Mouse (Mus musculus) gastrocnemius, postnatal 36 days (tissue): ENCODE data around the gene Adat3. TPM values are rescaled to one million over a fixed set of nuclear protein-coding genes. Genes with fewer than 3 reads are reported as not detected.
A peak's percentile ranks its signal among the peaks of the same experiment; 100 is the strongest.

ENCODE experiments used
- DNase-seq, 2 experiments: peaks; one replicate each; pipeline ENCODE4 v3.0.0; 2022
- intact Hi-C: fragments of 180-260 bp; cut with DNase I; formaldehyde crosslinking; loops from one replicate; pipeline ENCODE4 v1.15.1; 2025
- long read RNA-seq, 2 experiments: library from polyadenylated mRNA; stranded (forward); transcript quantifications; one replicate each; pipeline ENCODE4 v2.0.0; 2021
- total RNA-seq, 2 experiments: library from RNA; stranded (reverse); gene quantifications; 2 replicates each; pipeline ENCODE4 v1.2.3; 2021

Gene Adat3
- total RNA-seq: under 1 TPM; 0.52 to 0.99 TPM
- long read RNA-seq, experiment 1, partial matches to known transcripts: 0 of 1 reads
- long read RNA-seq, experiment 1, other reads (novel, unspliced or antisense): 0 of 1 reads
- long read RNA-seq, experiment 2: 0 reads

GRCm38 (mm10) chr10:80602698-80603325, at the start of gene Adat3, which contains the start of gene Scamp4:
Gene Adat3 (plus strand): TSS chr10:80602880.
Gene Scamp4 (plus strand): TSS chr10:80602872.
- intact Hi-C loops: no loop called here
- peak; percentile 91 to 95 for DNase-seq

- intact Hi-C loops: no loop called here
- DNase-seq: no peak
Observed at GRCm38 (mm10) chr10:80553575-80553974, 49.1 kb upstream of the Adat3 start.

GRCm38 (mm10) chr10:80553997-80554396, 48.7 kb upstream of the Adat3 start:
- intact Hi-C loops: no loop called here
- no peak for DNase-seq

- intact Hi-C loops: no loop called here
- peak; percentile 62 to 70 for DNase-seq
Observed at GRCm38 (mm10) chr10:80557346-80557965, 45.2 kb upstream of the Adat3 start.

GRCm38 (mm10) chr10:80559431-80559830, 43.2 kb upstream of the Adat3 start:
- no peak for DNase-seq
- intact Hi-C loops: no loop called here

- intact Hi-C loops: no loop called here
- DNase-seq: no peak
Observed at GRCm38 (mm10) chr10:80560621-80561020, 42.1 kb upstream of the Adat3 start.

- peak; percentile 90 to 94 for DNase-seq
- intact Hi-C loops: no loop called here
Observed at GRCm38 (mm10) chr10:80561116-80561944, 41.4 kb upstream of the Adat3 start, which contains the start of gene Rexo1. Gene Rexo1 (minus strand): TSS chr10:80561560.

DNA sequence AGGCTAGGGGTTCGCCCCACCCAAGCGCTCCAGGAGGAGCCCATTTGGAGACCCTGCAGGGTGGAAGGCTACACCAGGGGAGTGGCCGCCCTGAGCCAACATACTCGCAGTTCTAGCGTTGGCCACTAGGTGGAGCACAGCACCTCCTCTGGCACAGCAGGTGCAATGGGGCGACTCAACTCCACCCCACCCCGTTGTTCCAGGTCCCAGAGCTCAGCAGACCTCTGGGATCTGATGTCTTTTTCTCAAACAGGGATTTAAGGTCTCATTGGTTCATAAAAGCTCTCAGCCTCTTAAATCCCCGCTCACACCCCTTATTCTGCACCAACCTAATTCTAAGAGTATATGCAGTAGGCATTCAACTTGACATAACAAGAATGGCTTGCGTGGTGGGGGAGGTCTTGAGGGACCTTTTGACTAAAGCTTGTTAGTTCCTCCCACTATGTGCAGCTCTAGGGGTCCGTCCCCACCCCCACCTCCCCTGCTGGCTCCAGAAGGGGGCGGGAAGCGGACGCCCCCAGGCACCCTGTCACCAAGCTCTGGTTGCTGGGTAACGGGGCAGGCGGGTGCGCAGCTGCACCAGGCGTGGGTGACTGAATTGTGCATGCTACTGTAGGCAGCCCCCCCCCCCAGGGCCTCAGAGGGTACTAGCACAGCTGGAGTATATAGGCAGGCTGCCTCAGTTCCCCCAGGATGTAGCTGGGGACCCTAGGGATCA, 36.1 kb upstream of the Adat3 start:
- intact Hi-C loops: loop anchor here (5.0 kb wide), 1 partner anchor 121 kb away; no protein-coding TSS in a partner anchor
- DNase-seq: peak; percentile 78 to 81

DNA sequence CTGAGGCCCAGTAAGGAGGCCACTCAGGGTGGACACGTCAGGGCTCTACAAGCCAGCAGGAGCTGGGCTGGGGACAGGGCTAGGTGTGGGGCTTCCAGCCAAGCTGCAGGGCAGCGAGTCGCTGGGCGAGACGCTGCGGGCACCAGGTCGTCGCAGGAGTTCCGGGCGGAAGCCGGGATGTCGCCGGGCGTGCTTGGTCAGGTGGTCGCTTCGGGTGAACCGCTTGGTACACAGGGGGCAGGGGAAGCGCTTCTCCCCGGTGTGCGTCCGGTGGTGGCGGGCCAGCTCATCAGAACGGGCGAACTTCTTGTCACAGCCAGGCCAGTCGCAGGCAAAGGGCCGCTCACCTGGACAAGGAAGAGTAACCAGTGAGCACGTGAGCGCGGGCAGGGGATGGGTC, 33.8 kb upstream of the Adat3 start:
- DNase-seq: no peak
- intact Hi-C loops: loop anchor here (5.0 kb wide), 1 partner anchor 118 kb away; no protein-coding TSS in a partner anchor

GRCm38 (mm10) chr10:80569664-80570066, 33.0 kb upstream of the Adat3 start:
- peak; percentile 68 to 72 for DNase-seq
- intact Hi-C loops: loop anchor here (5.0 kb wide), 1 partner anchor 118 kb away; no protein-coding TSS in a partner anchor

DNA sequence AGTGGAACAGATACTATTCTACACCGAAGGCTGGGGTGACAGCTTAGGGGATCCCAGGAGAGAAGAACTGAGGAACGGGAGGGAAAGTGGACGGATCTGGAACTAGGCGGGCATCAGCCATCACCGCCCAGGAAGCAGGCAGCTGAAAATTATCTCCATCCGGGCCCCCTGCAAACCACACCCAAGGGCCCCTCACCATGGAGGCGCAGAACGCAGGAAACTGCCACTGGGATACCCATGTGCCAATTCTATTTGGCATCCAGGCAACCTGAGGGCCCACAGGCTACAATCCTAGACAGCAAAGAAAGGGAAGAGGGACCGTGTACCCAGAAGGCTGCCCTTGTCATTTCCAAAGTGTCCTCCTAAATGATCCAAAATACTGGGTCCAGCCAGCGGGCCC, 32.3 kb upstream of the Adat3 start:
- intact Hi-C loops: no loop called here
- peak in 1 of 2 experiments; percentile 3 for DNase-seq

DNA sequence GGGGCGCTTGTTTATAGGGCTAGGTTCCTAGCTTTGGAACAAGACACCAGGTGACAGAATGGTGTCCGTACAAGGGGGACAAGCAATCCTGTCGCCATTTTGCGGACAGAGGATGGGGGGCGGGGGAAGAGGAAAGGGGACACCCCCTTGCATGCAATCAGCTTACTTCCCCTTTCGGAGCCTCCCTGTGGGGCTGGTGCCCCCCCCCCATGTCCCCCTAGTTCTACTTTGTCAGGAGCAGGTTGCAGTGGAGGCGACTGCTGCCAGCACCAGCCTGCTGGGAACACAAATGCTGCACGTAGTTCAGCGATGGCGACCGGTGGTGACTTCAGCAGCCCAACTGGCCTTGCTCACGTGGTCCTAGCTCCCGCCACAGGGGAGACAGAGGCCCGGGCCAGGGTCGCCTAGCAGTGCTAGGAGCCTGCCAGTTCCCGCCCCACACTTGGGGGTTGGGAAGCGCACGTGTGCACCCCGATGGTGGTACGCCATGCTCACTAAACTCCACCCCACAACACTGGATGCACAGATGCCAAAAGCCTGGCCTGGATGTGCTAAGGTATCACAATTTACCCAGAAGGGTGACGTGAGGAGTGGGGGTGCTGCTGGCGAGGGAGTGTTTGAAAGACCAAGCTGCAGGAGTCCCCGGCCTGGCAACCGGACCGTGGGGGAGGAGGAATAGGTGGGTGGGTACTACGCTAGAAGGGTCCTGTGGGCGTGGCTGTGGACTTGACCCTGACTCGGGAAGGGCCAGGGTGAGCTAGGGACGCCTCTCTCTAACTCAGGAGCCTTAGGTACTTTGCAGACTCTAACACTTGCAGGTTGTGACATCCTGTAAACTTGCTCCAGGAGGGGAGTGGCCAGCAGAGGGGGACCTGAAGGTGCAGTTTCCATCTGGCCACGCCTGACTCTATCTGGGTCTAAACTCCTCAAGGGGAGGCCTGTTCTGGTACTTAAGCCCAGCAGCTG, 31.5 kb upstream of the Adat3 start:
- intact Hi-C loops: no loop called here
- DNase-seq: peak in 1 of 2 experiments; percentile 3

- intact Hi-C loops: no loop called here
Observed at GRCm38 (mm10) chr10:80572477-80572876, 30.2 kb upstream of the Adat3 start.

DNA sequence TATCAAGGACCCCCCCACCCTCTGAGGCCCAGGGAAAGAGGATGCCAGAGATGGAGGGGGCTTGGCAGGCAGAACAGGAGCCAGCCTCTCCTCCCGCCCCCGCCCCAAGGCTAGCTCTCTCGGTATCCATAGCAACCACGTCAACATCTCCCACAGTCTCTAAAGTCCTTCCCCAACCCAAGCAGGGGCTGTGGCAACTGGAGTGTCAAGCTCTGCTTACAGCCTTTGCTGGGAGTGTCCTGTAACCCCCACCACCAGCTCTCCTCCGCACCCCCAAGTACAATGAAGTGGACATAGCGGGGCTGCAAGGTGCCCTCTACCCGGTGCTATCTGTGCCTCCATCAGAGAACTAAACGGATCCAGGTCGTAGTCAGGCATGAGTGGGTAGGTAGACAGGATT, 28.7 kb upstream of the Adat3 start:
- DNase-seq: no peak
- intact Hi-C loops: no loop called here

More at GRCm38 (mm10) chr10:80572477-80572876, 30.2 kb upstream of the Adat3 start:
- DNase-seq: peak in 1 of 2 experiments; percentile 1

GRCm38 (mm10) chr10:80574896-80575295, 27.8 kb upstream of the Adat3 start:
- intact Hi-C loops: no loop called here
- DNase-seq: no peak

- DNase-seq: no peak
Observed at GRCm38 (mm10) chr10:80575925-80576324, 26.8 kb upstream of the Adat3 start.

GRCm38 (mm10) chr10:80576351-80577194, 26.1 kb upstream of the Adat3 start:
- intact Hi-C loops: no loop called here
- DNase-seq: peak; percentile 19 to 49

More at GRCm38 (mm10) chr10:80575925-80576324, 26.8 kb upstream of the Adat3 start:
- intact Hi-C loops: no loop called here
